8 mouse cellular contexts compared by ENCODE assay signal in genomic region chr3:88939749-88940148, GRCm38 (mm10). TPM values are rescaled to one million over a fixed set of nuclear protein-coding genes. Genes with fewer than 3 reads are reported as not detected.
DNase-seq lines count a peak whose midpoint lies in the region; ATAC-seq and TF ChIP-seq lines count a peak whose summit lies in the region.

No protein-coding gene starts in this region.

- H3K9ac ChIP-seq in liver, adult 2 months (ENCODE audit: low read depth, low read length) = no peak overlapping the region
- no peak overlapping the region for H3K9ac ChIP-seq in liver, embryonic 11.5 days (ENCODE audit: low read depth, low read length)

- peaks cover 5% of the 10 kb centered on the region for H3K36me3 ChIP-seq in liver, adult 2 months (ENCODE audit: control insufficient read depth, insufficient read depth, low read length)
- peaks cover 19% of the 10 kb centered on the region for H3K36me3 ChIP-seq in liver, embryonic 11.5 days (ENCODE audit: control insufficient read depth, insufficient read depth, low read length)

- H3K27me3 ChIP-seq in liver, adult 2 months (ENCODE audit: control insufficient read depth, insufficient read depth, low read length) = no peaks in the 10 kb centered on the region
- H3K27me3 ChIP-seq in liver, embryonic 11.5 days (replicated peaks; ENCODE audit: control insufficient read depth, insufficient read depth, low read length) = no peaks in the 10 kb centered on the region

- H3K4me2 ChIP-seq in liver, embryonic 11.5 days = no peak overlapping the region

- TF ChIP-seq POLR2A in liver, adult 2 months (IDR thresholded peaks at IDR 0.05; ENCODE audit: extremely low read depth, insufficient read depth, low read length) = no peak

- ATAC-seq in liver, embryonic 11.5 days (replicated peaks; ENCODE audit: low FRiP score) = no peak

- no peak overlapping the region for H3K27ac ChIP-seq in liver, adult 2 months (replicated peaks; ENCODE audit: insufficient read depth, low read depth, low read length)
- H3K27ac ChIP-seq in liver, embryonic 11.5 days (ENCODE audit: low read depth, low read length) = no peak overlapping the region

- no peaks in the 10 kb centered on the region for H3K9me3 ChIP-seq in liver, embryonic 11.5 days (ENCODE audit: control insufficient read depth, low read length)

- TF ChIP-seq CTCF in liver, adult 2 months (IDR thresholded peaks at IDR 0.05; ENCODE audit: low read depth, low read length) = peak; percentile 36

- WGBS in liver, adult 2 months = 70% methylated on average over 3 of the region's 3 CpGs
- 69% methylated on average over 3 of the region's 3 CpGs for WGBS in liver, embryonic 11.5 days

- H3K4me1 ChIP-seq in liver, adult 2 months (ENCODE audit: control insufficient read depth, insufficient read depth, low read length) = peaks cover 5% of the 10 kb centered on the region
- H3K4me1 ChIP-seq in liver, embryonic 11.5 days (replicated peaks; ENCODE audit: control insufficient read depth, insufficient read depth, low read length) = no peaks in the 10 kb centered on the region

- H3K79me2 ChIP-seq in liver, adult 2 months (ENCODE audit: control insufficient read depth, insufficient read depth, low read length) = no peaks in the 10 kb centered on the region; the same call in 1 of the 2 replicates

- no peak overlapping the region for H3K4me3 ChIP-seq in liver, adult 2 months (ENCODE audit: insufficient read depth, low read depth, low read length)
- H3K4me3 ChIP-seq in liver, embryonic 11.5 days (ENCODE audit: low read depth, low read length) = no peak overlapping the region

- peak; percentile 16 to 20 for DNase-seq in cerebellum, adult 18-20 months
- no peak for DNase-seq in cerebellum, adult 11 months
- peak; percentile 59 for DNase-seq in liver, adult 2 months (ENCODE audit: extremely low read depth, low read depth, low spot score)
- no peak for DNase-seq in liver, embryonic 11.5 days (ENCODE audit: low spot score)
- DNase-seq in brain, adult 2 months (ENCODE audit: low read depth, low spot score) = peak; percentile 55
- peak; percentile 49 for DNase-seq in hindlimb bud, embryonic 11.5 days (ENCODE audit: extremely low spot score, low read depth, low spot score)
- DNase-seq in gastrocnemius, postnatal 10 days = no peak
- no peak for DNase-seq in spleen, adult 12 weeks (ENCODE audit: low spot score)

RNA-seq across cellular contexts. Expression of gene Ash1l, which starts 10.7 kb away (rescaled TPM):
- 11.8 and 14.4 TPM in 2 replicates for total RNA-seq in liver, adult 2 months (2014; rRNA removed)
- polyA plus RNA-seq in liver, adult 2 months (2012; rRNA removed) = 3.3 and 3.9 TPM in 2 replicates
- polyA plus RNA-seq in liver, embryonic 11.5 days (2014; fragmentation: Nextera tagmentation; extraction: Ambion mirVana) = 11.1 and 13.4 TPM in 2 replicates
- 10 to 100 TPM; 28.8 to 35.3 TPM for total RNA-seq in gastrocnemius, postnatal 10 days (2021)

RNA-seq across cellular contexts. Expression of gene Dap3, which starts 11.2 kb away (rescaled TPM):
- total RNA-seq in liver, adult 2 months (2014; rRNA removed) = 50.6 and 66.8 TPM in 2 replicates
- polyA plus RNA-seq in liver, adult 2 months (2012; rRNA removed) = 21.8 and 32.6 TPM in 2 replicates
- polyA plus RNA-seq in liver, embryonic 11.5 days (2014; fragmentation: Nextera tagmentation; extraction: Ambion mirVana) = 205 and 214 TPM in 2 replicates
- total RNA-seq in gastrocnemius, postnatal 10 days (2021) = 10 to 100 TPM; 62.8 to 67.6 TPM

RNA-seq across cellular contexts. Expression of gene Msto1, which starts 25.9 kb away (rescaled TPM):
- total RNA-seq in liver, adult 2 months (2014; rRNA removed) = 5.6 and 7.4 TPM in 2 replicates
- polyA plus RNA-seq in liver, adult 2 months (2012; rRNA removed) = 12.1 and 15.4 TPM in 2 replicates
- polyA plus RNA-seq in liver, embryonic 11.5 days (2014; fragmentation: Nextera tagmentation; extraction: Ambion mirVana) = 49.1 and 51.5 TPM in 2 replicates
- total RNA-seq in gastrocnemius, postnatal 10 days (2021) = 10 to 100 TPM; 13.8 to 18.7 TPM

Comparison
In these comparisons a context has a peak if more than half of its experiments do, and no peak if none do; other contexts are left out.
1. DNase-seq: peak in cerebellum, adult 18-20 months (2 of 2), liver, adult 2 months (single experiment), brain, adult 2 months (single experiment) and hindlimb bud, embryonic 11.5 days (single experiment); none in cerebellum, adult 11 months (single experiment), liver, embryonic 11.5 days (single experiment), gastrocnemius, postnatal 10 days (single experiment) and spleen, adult 12 weeks (single experiment).